8 mouse cellular contexts compared by ENCODE assay signal in genomic region chr5:65434471-65435362, GRCm38 (mm10). TPM values are rescaled to one million over a fixed set of nuclear protein-coding genes. Genes with fewer than 3 reads are reported as not detected.
DNase-seq lines count a peak whose midpoint lies in the region; ATAC-seq and TF ChIP-seq lines count a peak whose summit lies in the region.

No protein-coding gene starts in this region.

- H3K4me1 ChIP-seq in spleen, adult 2 months (ENCODE audit: control insufficient read depth, insufficient read depth, insufficient read length), result peaks cover 2% of the 10 kb centered on the region; the same call in 1 of the 2 replicates
- peaks cover 17% of the 10 kb centered on the region for H3K4me1 ChIP-seq in forebrain, embryonic 16.5 days (replicated peaks; ENCODE audit: control insufficient read depth, insufficient read depth, low read length)
- peaks cover 26% of the 10 kb centered on the region for H3K4me1 ChIP-seq in limb, embryonic 13.5 days

- H3K27me3 ChIP-seq in spleen, adult 2 months (ENCODE audit: control insufficient read depth, insufficient read depth, low read length), result no peaks in the 10 kb centered on the region
- H3K27me3 ChIP-seq in forebrain, embryonic 16.5 days (replicated peaks; ENCODE audit: control insufficient read depth, insufficient read depth, low read length), result no peaks in the 10 kb centered on the region
- no peaks in the 10 kb centered on the region for H3K27me3 ChIP-seq in limb, embryonic 13.5 days

- H3K4me3 ChIP-seq in spleen, adult 2 months (ENCODE audit: extremely low read depth, insufficient read depth, insufficient read length), result peak overlapping the region; percentile 99
- peak overlapping the region; percentile 82 for H3K4me3 ChIP-seq in forebrain, embryonic 16.5 days (replicated peaks; ENCODE audit: low read length)
- H3K4me3 ChIP-seq in limb, embryonic 13.5 days, result peak overlapping the region; percentile 79

- 0 out of 2 replicates have a peak, but pooled peaks have one; percentile 6 for ATAC-seq in forebrain, embryonic 16.5 days
- 0 out of 2 replicates have a peak, but pooled peaks have one; percentile 10 for ATAC-seq in limb, embryonic 13.5 days (ENCODE audit: low FRiP score, low read depth)

- H3K36me3 ChIP-seq in spleen, adult 2 months (ENCODE audit: control insufficient read depth, insufficient read depth, low read length), result no peaks in the 10 kb centered on the region
- H3K36me3 ChIP-seq in forebrain, embryonic 16.5 days (ENCODE audit: control insufficient read depth, insufficient read depth), result no peaks in the 10 kb centered on the region
- H3K36me3 ChIP-seq in limb, embryonic 13.5 days, result peaks cover 4% of the 10 kb centered on the region; the same call in 1 of the 2 replicates

- H3K4me2 ChIP-seq in forebrain, embryonic 16.5 days (ENCODE audit: low read length), result peak overlapping the region; percentile 60
- peak overlapping the region; percentile 77 for H3K4me2 ChIP-seq in limb, embryonic 13.5 days (replicated peaks)

- H3K9ac ChIP-seq in forebrain, embryonic 16.5 days (replicated peaks; ENCODE audit: low read depth, low read length), result peak overlapping the region; percentile 90
- peak overlapping the region; percentile 84 for H3K9ac ChIP-seq in limb, embryonic 13.5 days

- H3K27ac ChIP-seq in spleen, adult 2 months (ENCODE audit: insufficient read depth, low read length), result no peak overlapping the region
- peak overlapping the region; percentile 78 for H3K27ac ChIP-seq in forebrain, embryonic 16.5 days (ENCODE audit: low read length)
- peak overlapping the region; percentile 88 for H3K27ac ChIP-seq in limb, embryonic 13.5 days

- TF ChIP-seq POLR2A in spleen, adult 2 months (IDR thresholded peaks at IDR 0.05; ENCODE audit: low read depth, low read length), result no peak

- peak; percentile 11 to 23 for DNase-seq in cerebellum, postnatal 14 days
- no peak for DNase-seq in cerebellum, postnatal 36 days
- no peak for DNase-seq in spleen, adult 2 months (ENCODE audit: low read depth in 1 of 2, low spot score in 2 of 2)
- no peak for DNase-seq in spleen, adult 12 weeks (ENCODE audit: low spot score)
- DNase-seq in retina, embryonic 14.5 days (ENCODE audit: low spot score), result peak; percentile 23
- no peak for DNase-seq in gastrocnemius, postnatal 10 days

- WGBS in spleen, adult 2 months, result 16% methylated on average over 15 of the region's 15 CpGs
- WGBS in forebrain, embryonic 16.5 days, result 2% methylated on average over 15 of the region's 15 CpGs
- 3% methylated on average over 15 of the region's 15 CpGs for WGBS in limb, embryonic 13.5 days

- no peak for TF ChIP-seq CTCF in spleen, adult 2 months (IDR thresholded peaks at IDR 0.05; ENCODE audit: extremely low read depth, insufficient read depth, insufficient read length, insufficient replicate concordance)

- H3K9me3 ChIP-seq in forebrain, embryonic 16.5 days (ENCODE audit: control insufficient read depth, low read length), result no peaks in the 10 kb centered on the region
- no peaks in the 10 kb centered on the region for H3K9me3 ChIP-seq in limb, embryonic 13.5 days

RNA-seq across cellular contexts. Expression of gene Ugdh, which starts 1.0 kb away (rescaled TPM):
- 3.8 and 4.5 TPM in 2 replicates for polyA plus RNA-seq in spleen, adult 2 months (2012; rRNA removed)
- polyA plus RNA-seq in forebrain, embryonic 16.5 days (2015; fragmentation: Nextera tagmentation; extraction: Ambion mirVana), result 55.0 and 63.4 TPM in 2 replicates
- polyA plus RNA-seq in limb, embryonic 13.5 days (2015; fragmentation: Nextera tagmentation; extraction: Ambion mirVana), result 161 and 165 TPM in 2 replicates
- 10 to 100 TPM; 20.7 to 24.6 TPM for total RNA-seq in gastrocnemius, postnatal 10 days (2021)

RNA-seq across cellular contexts. Expression of gene Lias, which starts 43.4 kb away (rescaled TPM):
- 6.2 and 6.4 TPM in 2 replicates for polyA plus RNA-seq in spleen, adult 2 months (2012; rRNA removed)
- 61.9 and 67.1 TPM in 2 replicates for polyA plus RNA-seq in forebrain, embryonic 16.5 days (2015; fragmentation: Nextera tagmentation; extraction: Ambion mirVana)
- 72.0 and 72.5 TPM in 2 replicates for polyA plus RNA-seq in limb, embryonic 13.5 days (2015; fragmentation: Nextera tagmentation; extraction: Ambion mirVana)
- total RNA-seq in gastrocnemius, postnatal 10 days (2021), result 10 to 100 TPM; 47.6 to 52.4 TPM

RNA-seq across cellular contexts. Expression of gene Rpl9, which starts 43.5 kb away (rescaled TPM):
- 173 and 190 TPM in 2 replicates for polyA plus RNA-seq in spleen, adult 2 months (2012; rRNA removed)
- polyA plus RNA-seq in forebrain, embryonic 16.5 days (2015; fragmentation: Nextera tagmentation; extraction: Ambion mirVana), result 626 and 632 TPM in 2 replicates
- polyA plus RNA-seq in limb, embryonic 13.5 days (2015; fragmentation: Nextera tagmentation; extraction: Ambion mirVana), result 1,018 and 1,074 TPM in 2 replicates
- 100 to 1,000 TPM; 830 to 872 TPM for total RNA-seq in gastrocnemius, postnatal 10 days (2021)

RNA-seq across cellular contexts. Expression of gene Gm43552, which starts 57.9 kb away (rescaled TPM):
- polyA plus RNA-seq in spleen, adult 2 months (2012; rRNA removed), result not detected in 2 replicates
- polyA plus RNA-seq in forebrain, embryonic 16.5 days (2015; fragmentation: Nextera tagmentation; extraction: Ambion mirVana), result not detected in 2 replicates
- not detected in 2 replicates for polyA plus RNA-seq in limb, embryonic 13.5 days (2015; fragmentation: Nextera tagmentation; extraction: Ambion mirVana)
- 1 to 10 TPM; 1.3 to 3.7 TPM for total RNA-seq in gastrocnemius, postnatal 10 days (2021)

Comparison
In these comparisons a context has a peak if more than half of its experiments do, and no peak if none do; other contexts are left out.
1. DNase-seq: peak in cerebellum, postnatal 14 days (2 of 2) and retina, embryonic 14.5 days (single experiment); none in cerebellum, postnatal 36 days (0 of 2), spleen, adult 2 months (0 of 2), spleen, adult 12 weeks (single experiment) and gastrocnemius, postnatal 10 days (single experiment).
2. RNA of gene Ugdh, which starts 1.0 kb away (polyA plus RNA-seq): 161 to 165 TPM in limb, embryonic 13.5 days and 55.0 to 63.4 TPM in forebrain, embryonic 16.5 days; 3.8 to 4.5 TPM in spleen, adult 2 months; every median in the first group is over 10 times any median in the second.
3. Peak in every context shown above with its lines, with median percentiles within 50 percentile points of each other: H3K4me3 ChIP-seq.